Mouse (Mus musculus) bone marrow macrophage, adult 2 months (primary cell): ENCODE data around the gene Sorcs2. TPM values are rescaled to one million over a fixed set of nuclear protein-coding genes. Genes with fewer than 3 reads are reported as not detected.

Experiments used
- H3K27ac ChIP-seq: 2 replicates; pipeline ENCODE4 v1.5.1; 2012; ENCODE audit warnings: low read depth, low read length; ENCODE audit not compliant: insufficient read depth
- H3K4me1 ChIP-seq: 2 replicates; pipeline ENCODE4 v1.6.1; 2012; ENCODE audit warnings: low read length; ENCODE audit not compliant: control insufficient read depth, insufficient read depth
- H3K4me3 ChIP-seq: 2 replicates; pipeline ENCODE4 v1.5.1; 2012; ENCODE audit warnings: mild to moderate bottlenecking, low read length, moderate library complexity; ENCODE audit not compliant: insufficient read depth
- CTCF ChIP-seq: IDR thresholded peaks from 2 replicates; pipeline ENCODE4 v1.5.1; 2012; ENCODE audit warnings: low read depth, mild to moderate bottlenecking, low read length, moderate library complexity
- POLR2A ChIP-seq: IDR thresholded peaks from 2 replicates; pipeline ENCODE4 v1.6.1; 2012; ENCODE audit warnings: mild to moderate bottlenecking, low read depth, low read length, borderline replicate concordance
- polyA plus RNA-seq: library from polyadenylated mRNA; stranded (reverse); fragments of >200 nt; gene quantifications from 2 replicates; pipeline ENCODE4 v1.2.4, GENCODE M21; 2012; ENCODE audit not compliant: missing spikeins, insufficient read depth, insufficient read length

The Sorcs2 gene
- polyA plus RNA-seq, 1 experiment, result 0.31 TPM

- Histone ChIP-seq H3K27ac (no peak overlapping the region), H3K4me1 (no peaks in the 10 kb centered on the region), H3K4me3 (no peak overlapping the region)
- TF ChIP-seq POLR2A (no peak), CTCF (no peak)
Observed at GRCm38 (mm10) chr5:36056921-36057320, 341.0 kb downstream of the Sorcs2 start.

- H3K4me1 ChIP-seq, result no peaks in the 10 kb centered on the region
- H3K4me3 ChIP-seq, result no peak overlapping the region
- TF ChIP-seq CTCF, result no peak
- no peak overlapping the region for H3K27ac ChIP-seq
Observed at GRCm38 (mm10) chr5:36055876-36056275, 342.1 kb downstream of the Sorcs2 start.

- Histone ChIP-seq H3K4me3 (no peak overlapping the region), H3K4me1 (no peaks in the 10 kb centered on the region), H3K27ac (no peak overlapping the region)
- TF ChIP-seq POLR2A, result no peak
- TF ChIP-seq CTCF, result no peak
Observed at GRCm38 (mm10) chr5:36054498-36054897, 343.4 kb downstream of the Sorcs2 start.

GRCm38 (mm10) chr5:36043154-36043553 lies 354.8 kb downstream of the Sorcs2 start:
- no peak overlapping the region for H3K27ac ChIP-seq
- no peaks in the 10 kb centered on the region for H3K4me1 ChIP-seq
- TF ChIP-seq POLR2A (no peak), CTCF (no peak)
- H3K4me3 ChIP-seq, result no peak overlapping the region

- no peak overlapping the region for H3K27ac ChIP-seq
- no peak overlapping the region for H3K4me3 ChIP-seq
- H3K4me1 ChIP-seq, result no peaks in the 10 kb centered on the region
- TF ChIP-seq POLR2A, result no peak
- TF ChIP-seq CTCF, result no peak
Observed at GRCm38 (mm10) chr5:36041756-36042155, 356.2 kb downstream of the Sorcs2 start.

- no peaks in the 10 kb centered on the region for H3K4me1 ChIP-seq
- no peak overlapping the region for H3K27ac ChIP-seq
- H3K4me3 ChIP-seq, result no peak overlapping the region
- TF ChIP-seq CTCF, result no peak
- no peak for TF ChIP-seq POLR2A
Observed at GRCm38 (mm10) chr5:36041236-36041562, 356.7 kb downstream of the Sorcs2 start.

- H3K27ac ChIP-seq, result no peak overlapping the region
- no peak for TF ChIP-seq POLR2A
- TF ChIP-seq CTCF, result no peak
- H3K4me1 ChIP-seq, result no peaks in the 10 kb centered on the region
- no peak overlapping the region for H3K4me3 ChIP-seq
Observed at GRCm38 (mm10) chr5:36040398-36041235, 357.3 kb downstream of the Sorcs2 start.

GRCm38 (mm10) chr5:36039596-36039995 lies 358.3 kb downstream of the Sorcs2 start:
- H3K4me1 ChIP-seq, result no peaks in the 10 kb centered on the region
- TF ChIP-seq POLR2A, result no peak
- TF ChIP-seq CTCF, result no peak
- H3K27ac ChIP-seq, result no peak overlapping the region
- no peak overlapping the region for H3K4me3 ChIP-seq

GRCm38 (mm10) chr5:36033531-36034426 lies 364.2 kb downstream of the Sorcs2 start:
- no peak overlapping the region for H3K4me3 ChIP-seq
- TF ChIP-seq POLR2A (no peak), CTCF (peak; percentile 68)
- H3K27ac ChIP-seq, result no peak overlapping the region
- H3K4me1 ChIP-seq, result no peaks in the 10 kb centered on the region

- no peak for TF ChIP-seq POLR2A
- no peak for TF ChIP-seq CTCF
- Histone ChIP-seq H3K4me3 (no peak overlapping the region), H3K4me1 (no peaks in the 10 kb centered on the region), H3K27ac (no peak overlapping the region)
Observed at GRCm38 (mm10) chr5:36025076-36025475, 372.9 kb downstream of the Sorcs2 start.
